Mouse (Mus musculus) hindbrain, embryonic 14.5 days (tissue): ENCODE results near the gene Snx30. TPM values are rescaled to one million over a fixed set of nuclear protein-coding genes. Genes with fewer than 3 reads are reported as not detected.
"Not testable (repeated sequence)": the region's sequence is repeated elsewhere in the genome, so short reads cannot be mapped to it uniquely, and the experiment has no call there.

Source experiments
- ATAC-seq: fragments of 200-750 bp; cut with Nextera tagmentation; 2 replicates; pipeline ENCODE4 v1.8.0; 2017; ENCODE audit warnings: moderate number of reproducible peaks, mild to moderate bottlenecking, moderate TSS enrichment, moderate library complexity; ENCODE audit not compliant: low FRiP score
- DNase-seq: peaks from one replicate; pipeline ENCODE4 v3.0.0-alpha.2; 2015; ENCODE audit warnings: low spot score
- H3K27ac ChIP-seq: fragments of 300-500 bp; sonication (generic); 2 replicates; pipeline ENCODE4 v1.5.1; 2014; ENCODE audit warnings: mild to moderate bottlenecking, moderate library complexity
- H3K27me3 ChIP-seq: fragments of 300-500 bp; sonication (generic); 2 replicates; pipeline ENCODE4 v1.6.1; 2014; ENCODE audit warnings: mild to moderate bottlenecking, low read length, mixed read lengths; ENCODE audit not compliant: control insufficient read depth, insufficient read depth
- H3K36me3 ChIP-seq: fragments of 300-500 bp; sonication (generic); replicated peaks from 2 replicates; pipeline ENCODE4 v1.6.1; 2014; ENCODE audit not compliant: control insufficient read depth, insufficient read depth
- H3K4me1 ChIP-seq: fragments of 300-500 bp; sonication (generic); replicated peaks from 2 replicates; pipeline ENCODE4 v1.6.1; 2014; ENCODE audit warnings: antibody characterized with exemption, low read length, mixed read lengths; ENCODE audit not compliant: control insufficient read depth, insufficient read depth
- H3K4me2 ChIP-seq: fragments of 300-500 bp; sonication (generic); replicated peaks from 2 replicates; pipeline ENCODE4 v1.6.1; 2014; ENCODE audit warnings: mild to moderate bottlenecking, moderate library complexity
- H3K4me3 ChIP-seq: fragments of 300-500 bp; sonication (generic); replicated peaks from 2 replicates; pipeline ENCODE4 v1.5.1; 2014; ENCODE audit warnings: mild to moderate bottlenecking, low read length
- H3K9ac ChIP-seq: fragments of 300-500 bp; sonication (generic); 2 replicates; pipeline ENCODE4 v1.6.1; 2014
- H3K9me3 ChIP-seq: fragments of 300-500 bp; sonication (generic); 2 replicates; pipeline ENCODE4 v1.6.1; 2016; ENCODE audit warnings: low read length; ENCODE audit not compliant: control insufficient read depth
- WGBS: fragments of 180-500 bp; shearing (Covaris S2); extraction: QIAGEN DNeasy Blood & Tissue Kit; methylation state at CpG from one replicate; pipeline ENCODE4 v1.1.7; 2014; 5-methylcytosine and 5-hydroxymethylcytosine counted together
- polyA plus RNA-seq: library from polyadenylated mRNA; unstranded; fragments of >200 nt; fragmentation: Nextera tagmentation; extraction: Ambion mirVana; gene quantifications from 2 replicates; pipeline ENCODE4 v1.2.1, GENCODE M21; 2014

Snx30 gene
- polyA plus RNA-seq, 1 experiment from 2014 or later: 21.9 TPM

- H3K4me2 ChIP-seq: no peak overlapping the region
- H3K36me3 ChIP-seq: no peaks in the 10 kb centered on the region
- H3K4me3 ChIP-seq: no peak overlapping the region
- no peaks in the 10 kb centered on the region for H3K4me1 ChIP-seq
- no peak overlapping the region for H3K27ac ChIP-seq
- DNase-seq (no peak), ATAC-seq (no peak)
- no peaks in the 10 kb centered on the region for H3K9me3 ChIP-seq
- no peaks in the 10 kb centered on the region for H3K27me3 ChIP-seq
- H3K9ac ChIP-seq: no peak overlapping the region
Observed at GRCm38 (mm10) chr4:59789015-59789414, 16.6 kb upstream of the Snx30 start.

GRCm38 (mm10) chr4:59793626-59794025, 12.0 kb upstream of the Snx30 start:
- not testable (repeated sequence) for H3K27me3 ChIP-seq, H3K36me3 ChIP-seq, H3K9me3 ChIP-seq, DNase-seq, H3K4me1 ChIP-seq, ATAC-seq, H3K27ac ChIP-seq, H3K9ac ChIP-seq, H3K4me2 ChIP-seq, H3K4me3 ChIP-seq
- WGBS: 84% methylated on average over 2 of the region's 2 CpGs

- H3K4me1 ChIP-seq: no peaks in the 10 kb centered on the region
- WGBS: 71% methylated on average over 2 of the region's 2 CpGs
- H3K4me2 ChIP-seq: no peak overlapping the region
- H3K27ac ChIP-seq: no peak overlapping the region
- no peak overlapping the region for H3K4me3 ChIP-seq
- H3K9me3 ChIP-seq: no peaks in the 10 kb centered on the region
- ATAC-seq (no peak), DNase-seq (no peak)
- no peaks in the 10 kb centered on the region for H3K36me3 ChIP-seq
- H3K9ac ChIP-seq: no peak overlapping the region
- H3K27me3 ChIP-seq: no peaks in the 10 kb centered on the region
Observed at GRCm38 (mm10) chr4:59794116-59794515, 11.5 kb upstream of the Snx30 start.

DNA sequence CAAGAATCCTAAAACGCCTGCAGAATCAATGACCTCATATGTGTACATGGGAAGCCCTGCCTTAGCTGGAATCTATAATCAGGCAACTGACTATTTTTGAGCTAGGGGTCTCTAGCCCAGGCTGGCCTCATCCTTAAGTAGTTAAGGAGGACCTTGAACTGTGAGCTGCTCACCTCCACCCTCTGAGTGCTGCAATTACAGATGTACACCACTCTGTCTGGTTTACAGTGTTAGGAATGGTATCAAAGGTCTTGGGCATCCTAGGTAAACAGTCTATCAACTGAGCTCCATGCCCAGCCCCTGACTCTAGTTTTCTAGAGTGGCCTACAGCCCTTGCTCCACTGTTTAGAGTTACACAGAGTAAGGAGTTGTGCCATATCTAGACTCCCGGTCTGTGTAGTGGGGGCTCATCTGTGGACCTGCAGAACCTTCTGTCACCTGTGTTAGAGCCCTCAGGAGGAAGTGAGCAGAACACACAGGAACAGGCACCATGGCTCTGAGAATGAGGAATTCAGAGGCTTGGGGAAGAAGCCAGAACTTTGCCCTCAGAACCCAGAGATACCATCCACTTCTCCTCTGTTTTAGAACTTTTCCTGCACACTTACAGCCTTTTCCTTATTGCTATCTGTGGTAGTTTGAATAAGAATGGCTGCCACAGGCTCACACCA, 9.7 kb upstream of the Snx30 start:
- Histone ChIP-seq H3K9me3 (no peaks in the 10 kb centered on the region), H3K4me3 (no peak overlapping the region), H3K9ac (no peak overlapping the region), H3K4me1 (no peaks in the 10 kb centered on the region), H3K27ac (no peak overlapping the region), H3K36me3 (no peaks in the 10 kb centered on the region), H3K27me3 (no peaks in the 10 kb centered on the region), H3K4me2 (no peak overlapping the region)
- DNase-seq: no peak
- no peak for ATAC-seq
- WGBS: 83% methylated on average over 2 of the region's 2 CpGs

- H3K4me2 ChIP-seq: no peak overlapping the region
- H3K4me1 ChIP-seq: no peaks in the 10 kb centered on the region
- DNase-seq (no peak), ATAC-seq (no peak)
- H3K27me3 ChIP-seq: no peaks in the 10 kb centered on the region
- H3K9ac ChIP-seq: no peak overlapping the region
- no peaks in the 10 kb centered on the region for H3K9me3 ChIP-seq
- H3K4me3 ChIP-seq: no peak overlapping the region
- WGBS: 88% methylated on average over 5 of the region's 5 CpGs
- H3K36me3 ChIP-seq: no peaks in the 10 kb centered on the region
- no peak overlapping the region for H3K27ac ChIP-seq
Observed at GRCm38 (mm10) chr4:59800181-59800580, 5.5 kb upstream of the Snx30 start.

DNA sequence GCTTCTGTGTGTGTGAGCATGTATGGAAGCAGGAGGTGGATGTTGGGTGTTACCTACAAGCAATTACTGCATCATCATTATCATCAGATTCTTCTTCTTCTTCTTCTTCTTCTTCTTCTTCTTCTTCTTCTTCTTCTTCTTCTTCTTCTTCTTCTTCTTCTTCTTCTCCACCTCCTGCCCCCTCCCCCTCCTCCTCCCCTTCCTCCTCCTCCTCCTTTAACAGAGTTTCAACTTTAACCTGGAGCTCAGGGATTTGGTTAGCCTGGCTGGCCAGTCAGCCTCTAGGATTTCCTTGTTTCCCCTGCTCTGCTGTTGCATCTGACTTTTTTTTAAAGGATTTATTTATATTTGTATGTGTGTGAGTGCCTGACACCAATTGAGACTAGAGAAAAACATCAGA, 4.2 kb upstream of the Snx30 start, which contains the start of gene Inip:
TSS of gene Inip (minus strand) at position 101 of the 400 bp plus-strand sequence.
- DNase-seq (no peak), ATAC-seq (no peak)
- Histone ChIP-seq H3K27ac (no peak within 1 kb of the TSS), H3K9me3 (no peaks in the 10 kb centered on the region), H3K4me3 (no peak within 1 kb of the TSS), H3K36me3 (no peaks in the 10 kb centered on the region), H3K27me3 (no peaks in the 10 kb centered on the region), H3K9ac (no peak within 1 kb of the TSS), H3K4me1 (no peaks in the 10 kb centered on the region), H3K4me2 (no peak within 1 kb of the TSS)

GRCm38 (mm10) chr4:59802107-59802506, 3.5 kb upstream of the Snx30 start:
- H3K9ac ChIP-seq: no peak overlapping the region
- DNase-seq (no peak), ATAC-seq (no peak)
- no peak overlapping the region for H3K27ac ChIP-seq
- no peak overlapping the region for H3K4me3 ChIP-seq
- no peak overlapping the region for H3K4me2 ChIP-seq
- H3K27me3 ChIP-seq: no peaks in the 10 kb centered on the region
- 80% methylated on average over 6 of the region's 6 CpGs for WGBS
- H3K9me3 ChIP-seq: no peaks in the 10 kb centered on the region
- peaks cover 6% of the 10 kb centered on the region; the same call in 1 of the 2 replicates for H3K4me1 ChIP-seq
- no peaks in the 10 kb centered on the region for H3K36me3 ChIP-seq

GRCm38 (mm10) chr4:59802792-59803191, 2.8 kb upstream of the Snx30 start:
- H3K36me3 ChIP-seq: no peaks in the 10 kb centered on the region
- peaks cover 12% of the 10 kb centered on the region for H3K4me1 ChIP-seq
- DNase-seq: no peak
- H3K9me3 ChIP-seq: no peaks in the 10 kb centered on the region
- H3K27me3 ChIP-seq: no peaks in the 10 kb centered on the region
- 72% methylated on average over 4 of the region's 4 CpGs for WGBS
- no peak for ATAC-seq
- no peak overlapping the region for H3K4me3 ChIP-seq
- no peak overlapping the region for H3K27ac ChIP-seq
- H3K9ac ChIP-seq: no peak overlapping the region
- H3K4me2 ChIP-seq: no peak overlapping the region

- no peaks in the 10 kb centered on the region for H3K36me3 ChIP-seq
- no peaks in the 10 kb centered on the region for H3K27me3 ChIP-seq
- ATAC-seq (no peak), DNase-seq (no peak)
- peaks cover 14% of the 10 kb centered on the region for H3K4me1 ChIP-seq
- no peak overlapping the region for H3K4me2 ChIP-seq
- no peak overlapping the region for H3K27ac ChIP-seq
- 87% methylated on average over 5 of the region's 5 CpGs for WGBS
- no peak overlapping the region for H3K9ac ChIP-seq
- no peaks in the 10 kb centered on the region for H3K9me3 ChIP-seq
- H3K4me3 ChIP-seq: no peak overlapping the region
Observed at GRCm38 (mm10) chr4:59803358-59803757, 2.3 kb upstream of the Snx30 start.

- H3K9me3 ChIP-seq: no peaks in the 10 kb centered on the region
- H3K4me3 ChIP-seq: peak overlapping the region; percentile 66
- H3K27me3 ChIP-seq: no peaks in the 10 kb centered on the region
- H3K27ac ChIP-seq: peak overlapping the region; percentile 71; the same call in 1 of the 2 replicates
- WGBS: 78% methylated on average over 1 of the region's 1 CpGs
- H3K4me1 ChIP-seq: peaks cover 14% of the 10 kb centered on the region
- H3K9ac ChIP-seq: peak overlapping the region; percentile 75
- H3K4me2 ChIP-seq: peak overlapping the region; percentile 76
- DNase-seq (no peak), ATAC-seq (no peak)
- no peaks in the 10 kb centered on the region for H3K36me3 ChIP-seq
Observed at GRCm38 (mm10) chr4:59804754-59805153, 886 bp upstream of the Snx30 start.
